Mouse (Mus musculus) limb, embryonic 13.5 days (tissue): ENCODE results near the gene Ttc41. TPM values are rescaled to one million over a fixed set of nuclear protein-coding genes. Genes with fewer than 3 reads are reported as not detected.

Experiments
- ATAC-seq: fragments of 200-750 bp; cut with Nextera tagmentation; 2 replicates; pipeline ENCODE4 v1.8.0; 2017; ENCODE audit warnings: low read depth, moderate number of reproducible peaks, moderate TSS enrichment; ENCODE audit not compliant: low FRiP score
- H3K27ac ChIP-seq: fragments of 300-500 bp; sonication (generic); 2 replicates; pipeline ENCODE4 v1.5.1; 2015; ENCODE audit warnings: inconsistent platforms, mild to moderate bottlenecking, moderate library complexity
- H3K27me3 ChIP-seq: fragments of 300-500 bp; sonication (generic); 2 replicates; pipeline ENCODE4 v1.6.1; 2015; ENCODE audit warnings: mild to moderate bottlenecking, inconsistent platforms
- H3K36me3 ChIP-seq: fragments of 300-500 bp; sonication (generic); 2 replicates; pipeline ENCODE4 v1.6.1; 2015; ENCODE audit warnings: inconsistent platforms, mild to moderate bottlenecking, moderate library complexity
- H3K4me1 ChIP-seq: fragments of 300-500 bp; sonication (generic); 2 replicates; pipeline ENCODE4 v1.6.1; 2015; ENCODE audit warnings: inconsistent platforms
- H3K4me2 ChIP-seq: fragments of 300-500 bp; sonication (generic); replicated peaks from 2 replicates; pipeline ENCODE4 v1.6.1; 2015; ENCODE audit warnings: inconsistent platforms, mild to moderate bottlenecking, moderate library complexity
- H3K4me3 ChIP-seq: fragments of 300-500 bp; sonication (generic); 2 replicates; pipeline ENCODE4 v1.5.1; 2015; ENCODE audit warnings: moderate library complexity, mild to moderate bottlenecking, inconsistent platforms
- H3K9ac ChIP-seq: fragments of 300-500 bp; sonication (generic); 2 replicates; pipeline ENCODE4 v1.6.1; 2015; ENCODE audit warnings: mild to moderate bottlenecking, inconsistent platforms
- H3K9me3 ChIP-seq: fragments of 300-500 bp; sonication (generic); 2 replicates; pipeline ENCODE4 v1.6.1; 2016; ENCODE audit warnings: inconsistent platforms
- WGBS: fragments of 180-500 bp; shearing (Covaris S2); methylation state at CpG from one replicate; pipeline ENCODE4 v1.1.7; 2015; 5-methylcytosine and 5-hydroxymethylcytosine counted together
- polyA plus RNA-seq: library from polyadenylated mRNA; unstranded; fragments of >200 nt; fragmentation: Nextera tagmentation; extraction: Ambion mirVana; gene quantifications from 2 replicates; pipeline ENCODE4 v1.2.1, GENCODE M21; 2015

Gene Ttc41
- polyA plus RNA-seq, 1 experiment from 2014 or later = 1.7 TPM

GRCm38 (mm10) chr10:86789146-86789672 lies 83.6 kb downstream of the Ttc41 start:
- Histone ChIP-seq H3K9me3 (no peaks in the 10 kb centered on the region), H3K27ac (no peak overlapping the region), H3K4me2 (no peak overlapping the region), H3K36me3 (no peaks in the 10 kb centered on the region), H3K9ac (no peak overlapping the region), H3K27me3 (no peaks in the 10 kb centered on the region), H3K4me1 (0 out of 2 replicates have a peak, but pooled peaks cover 8% of the 10 kb centered on the region), H3K4me3 (no peak overlapping the region)
- 76% methylated on average over 7 of the region's 7 CpGs for WGBS
- ATAC-seq = no peak

GRCm38 (mm10) chr10:86791507-86792184 lies 86.0 kb downstream of the Ttc41 start:
- Histone ChIP-seq H3K27me3 (no peaks in the 10 kb centered on the region), H3K36me3 (no peaks in the 10 kb centered on the region), H3K9ac (no peak overlapping the region), H3K4me3 (no peak overlapping the region), H3K4me1 (0 out of 2 replicates have a peak, but pooled peaks cover 8% of the 10 kb centered on the region), H3K9me3 (no peaks in the 10 kb centered on the region), H3K4me2 (no peak overlapping the region), H3K27ac (no peak overlapping the region)
- WGBS = 67% methylated on average over 7 of the region's 7 CpGs
- ATAC-seq = no peak

GRCm38 (mm10) chr10:86793509-86793951 lies 87.9 kb downstream of the Ttc41 start:
- ATAC-seq = no peak
- 64% methylated on average over 2 of the region's 2 CpGs for WGBS
- H3K27me3 ChIP-seq = no peaks in the 10 kb centered on the region

GRCm38 (mm10) chr10:86794196-86794595 lies 88.6 kb downstream of the Ttc41 start:
- ATAC-seq = no peak
- WGBS = 91% methylated on average over 4 of the region's 4 CpGs
- no peak overlapping the region for H3K4me3 ChIP-seq

More at GRCm38 (mm10) chr10:86793509-86793951, 87.9 kb downstream of the Ttc41 start:
- no peaks in the 10 kb centered on the region for H3K9me3 ChIP-seq
- no peaks in the 10 kb centered on the region for H3K36me3 ChIP-seq
- H3K4me2 ChIP-seq = no peak overlapping the region
- H3K4me1 ChIP-seq = no peaks in the 10 kb centered on the region
- H3K4me3 ChIP-seq = no peak overlapping the region
- H3K27ac ChIP-seq = no peak overlapping the region
- H3K9ac ChIP-seq = no peak overlapping the region

GRCm38 (mm10) chr10:86794794-86795535 lies 89.4 kb downstream of the Ttc41 start:
- H3K9ac ChIP-seq = no peak overlapping the region
- no peaks in the 10 kb centered on the region for H3K36me3 ChIP-seq
- WGBS = 88% methylated on average over 9 of the region's 9 CpGs
- H3K4me1 ChIP-seq = no peaks in the 10 kb centered on the region
- H3K4me3 ChIP-seq = no peak overlapping the region
- H3K4me2 ChIP-seq = no peak overlapping the region
- no peaks in the 10 kb centered on the region for H3K9me3 ChIP-seq
- no peaks in the 10 kb centered on the region for H3K27me3 ChIP-seq
- no peak overlapping the region for H3K27ac ChIP-seq
- no peak for ATAC-seq

More at GRCm38 (mm10) chr10:86794196-86794595, 88.6 kb downstream of the Ttc41 start:
- no peaks in the 10 kb centered on the region for H3K9me3 ChIP-seq
- no peak overlapping the region for H3K9ac ChIP-seq
- H3K4me1 ChIP-seq = no peaks in the 10 kb centered on the region
- no peaks in the 10 kb centered on the region for H3K36me3 ChIP-seq
- no peak overlapping the region for H3K4me2 ChIP-seq
- no peak overlapping the region for H3K27ac ChIP-seq
- H3K27me3 ChIP-seq = no peaks in the 10 kb centered on the region

GRCm38 (mm10) chr10:86796073-86796741 lies 90.6 kb downstream of the Ttc41 start:
- Histone ChIP-seq H3K4me2 (no peak overlapping the region), H3K9me3 (no peaks in the 10 kb centered on the region), H3K36me3 (no peaks in the 10 kb centered on the region), H3K27ac (no peak overlapping the region), H3K27me3 (no peaks in the 10 kb centered on the region), H3K4me1 (no peaks in the 10 kb centered on the region), H3K4me3 (no peak overlapping the region), H3K9ac (no peak overlapping the region)
- whole genome bisulfite sequencing = 92% methylated on average over 5 of the region's 5 CpGs
- no peak for ATAC-seq

GRCm38 (mm10) chr10:86807362-86807761 lies 101.8 kb downstream of the Ttc41 start:
- 91% methylated on average over 1 of the region's 1 CpGs for WGBS
- no peak overlapping the region for H3K27ac ChIP-seq
- no peak for ATAC-seq

GRCm38 (mm10) chr10:86808013-86808758 lies 102.6 kb downstream of the Ttc41 start:
- peaks cover 6% of the 10 kb centered on the region; the same call in 1 of the 2 replicates for H3K4me1 ChIP-seq
- no peaks in the 10 kb centered on the region for H3K27me3 ChIP-seq
- WGBS = 73% methylated on average over 15 of the region's 15 CpGs
- no peaks in the 10 kb centered on the region for H3K36me3 ChIP-seq
- H3K4me3 ChIP-seq = no peak overlapping the region
- no peak overlapping the region for H3K9ac ChIP-seq
- no peaks in the 10 kb centered on the region for H3K9me3 ChIP-seq
- peak overlapping the region; percentile 28; the same call in 1 of the 2 replicates for H3K27ac ChIP-seq
- no peak overlapping the region for H3K4me2 ChIP-seq
- ATAC-seq = no peak

More at GRCm38 (mm10) chr10:86807362-86807761, 101.8 kb downstream of the Ttc41 start:
- Histone ChIP-seq H3K27me3 (no peaks in the 10 kb centered on the region), H3K36me3 (no peaks in the 10 kb centered on the region), H3K4me1 (peaks cover 6% of the 10 kb centered on the region; the same call in 1 of the 2 replicates), H3K9me3 (no peaks in the 10 kb centered on the region), H3K4me3 (no peak overlapping the region), H3K4me2 (no peak overlapping the region), H3K9ac (no peak overlapping the region)

GRCm38 (mm10) chr10:86810000-86810399 lies 104.4 kb downstream of the Ttc41 start:
- Histone ChIP-seq H3K9ac (no peak overlapping the region), H3K9me3 (no peaks in the 10 kb centered on the region), H3K4me2 (no peak overlapping the region), H3K27ac (no peak overlapping the region), H3K36me3 (no peaks in the 10 kb centered on the region), H3K27me3 (no peaks in the 10 kb centered on the region), H3K4me3 (no peak overlapping the region), H3K4me1 (peaks cover 19% of the 10 kb centered on the region)
- ATAC-seq = no peak
- 81% methylated on average over 9 of the region's 9 CpGs for WGBS

- H3K4me2 ChIP-seq = no peak overlapping the region
- H3K27me3 ChIP-seq = no peaks in the 10 kb centered on the region
- no peak overlapping the region for H3K4me3 ChIP-seq
- no peaks in the 10 kb centered on the region for H3K36me3 ChIP-seq
- no peaks in the 10 kb centered on the region for H3K9me3 ChIP-seq
- 96% methylated on average over 5 of the region's 5 CpGs for WGBS
- H3K4me1 ChIP-seq = peaks cover 21% of the 10 kb centered on the region
- H3K27ac ChIP-seq = no peak overlapping the region
- ATAC-seq = no peak
- no peak overlapping the region for H3K9ac ChIP-seq
Measured at GRCm38 (mm10) chr10:86810612-86811011, 105.0 kb downstream of the Ttc41 start.

GRCm38 (mm10) chr10:86814292-86815131 lies 108.9 kb downstream of the Ttc41 start:
- Histone ChIP-seq H3K27ac (no peak overlapping the region), H3K4me2 (no peak overlapping the region), H3K4me3 (no peak overlapping the region), H3K36me3 (no peaks in the 10 kb centered on the region), H3K4me1 (peaks cover 24% of the 10 kb centered on the region), H3K9me3 (no peaks in the 10 kb centered on the region), H3K9ac (no peak overlapping the region), H3K27me3 (no peaks in the 10 kb centered on the region)
- 52% methylated on average over 19 of the region's 19 CpGs for WGBS
- no peak for ATAC-seq
